Mouse (Mus musculus) frontal cortex, postnatal 36 days (tissue): ENCODE measurements around the gene Pitx1.

Source experiments
- DNase-seq, 2 experiments: peaks; one replicate each; pipeline ENCODE4 v3.0.0; 2022; ENCODE audit warnings: low spot score in 2 of 2

Pitx1 gene

GRCm38 (mm10) chr13:55830833-55831721 is 4.9 kb downstream of the Pitx1 start:
- no peak for DNase-seq

GRCm38 (mm10) chr13:55830081-55830832 is 5.7 kb downstream of the Pitx1 start:
- no peak for DNase-seq

- no peak for DNase-seq
These were observed 6.9 kb downstream of the Pitx1 start for GRCm38 (mm10) chr13:55829018-55829655.

- no peak for DNase-seq
These were observed 7.6 kb downstream of the Pitx1 start for GRCm38 (mm10) chr13:55828141-55829017.

- no peak for DNase-seq
These were observed 8.3 kb downstream of the Pitx1 start for GRCm38 (mm10) chr13:55827679-55828140.

- DNase-seq, result no peak
These were observed 9.0 kb downstream of the Pitx1 start for GRCm38 (mm10) chr13:55826796-55827678.

- no peak for DNase-seq
These were observed 9.9 kb downstream of the Pitx1 start for GRCm38 (mm10) chr13:55826008-55826671.

- no peak for DNase-seq
These were observed 10.7 kb downstream of the Pitx1 start for GRCm38 (mm10) chr13:55825245-55825681.

- DNase-seq, result no peak
These were observed 11.6 kb downstream of the Pitx1 start for GRCm38 (mm10) chr13:55824151-55824945.

- DNase-seq, result no peak
These were observed 13.5 kb downstream of the Pitx1 start for GRCm38 (mm10) chr13:55822499-55822898.

- DNase-seq, result no peak
These were observed 21.2 kb downstream of the Pitx1 start for GRCm38 (mm10) chr13:55814834-55815233.

GRCm38 (mm10) chr13:55813490-55814016 is 22.4 kb downstream of the Pitx1 start:
- no peak for DNase-seq

GRCm38 (mm10) chr13:55810947-55811346 is 25.0 kb downstream of the Pitx1 start:
- no peak for DNase-seq

- no peak for DNase-seq
These were observed 26.3 kb downstream of the Pitx1 start for GRCm38 (mm10) chr13:55809707-55810106.

- DNase-seq, result no peak
These were observed 26.9 kb downstream of the Pitx1 start for GRCm38 (mm10) chr13:55809041-55809623.

- DNase-seq, result no peak
These were observed 32.0 kb downstream of the Pitx1 start for GRCm38 (mm10) chr13:55803973-55804372.

- no peak for DNase-seq
These were observed 34.7 kb downstream of the Pitx1 start for GRCm38 (mm10) chr13:55801246-55801645.

- DNase-seq, result no peak
These were observed 49.9 kb downstream of the Pitx1 start for GRCm38 (mm10) chr13:55786120-55786519.
